Mouse (Mus musculus) midbrain, embryonic 13.5 days (tissue): Measurements from ENCODE around the gene Sumo3. TPM values are rescaled to one million over a fixed set of nuclear protein-coding genes. Genes with fewer than 3 reads are reported as not detected.

Experiments used
- ATAC-seq: fragments of 200-750 bp; cut with Nextera tagmentation; 2 replicates; pipeline ENCODE4 v1.8.0; 2017; ENCODE audit warnings: mild to moderate bottlenecking, moderate TSS enrichment, moderate library complexity
- H3K27ac ChIP-seq: fragments of 300-500 bp; sonication (generic); 2 replicates; pipeline ENCODE4 v1.5.1; 2015; ENCODE audit warnings: inconsistent platforms, mild to moderate bottlenecking, moderate library complexity
- H3K27me3 ChIP-seq: fragments of 300-500 bp; sonication (generic); 2 replicates; pipeline ENCODE4 v1.6.1; 2015; ENCODE audit warnings: mild to moderate bottlenecking, inconsistent platforms
- H3K36me3 ChIP-seq: fragments of 300-500 bp; sonication (generic); 2 replicates; pipeline ENCODE4 v1.6.1; 2015; ENCODE audit warnings: mild to moderate bottlenecking, inconsistent platforms
- H3K4me1 ChIP-seq: fragments of 300-500 bp; sonication (generic); replicated peaks from 2 replicates; pipeline ENCODE4 v1.6.1; 2015; ENCODE audit warnings: inconsistent platforms
- H3K4me2 ChIP-seq: fragments of 300-500 bp; sonication (generic); replicated peaks from 2 replicates; pipeline ENCODE4 v1.6.1; 2015; ENCODE audit warnings: moderate library complexity, mild to moderate bottlenecking, inconsistent platforms
- H3K4me3 ChIP-seq: fragments of 300-500 bp; sonication (generic); replicated peaks from 2 replicates; pipeline ENCODE4 v1.5.1; 2015; ENCODE audit warnings: mild to moderate bottlenecking, inconsistent platforms
- H3K9ac ChIP-seq: fragments of 300-500 bp; sonication (generic); replicated peaks from 2 replicates; pipeline ENCODE4 v1.6.1; 2015; ENCODE audit warnings: mild to moderate bottlenecking, inconsistent platforms
- H3K9me3 ChIP-seq: fragments of 300-500 bp; sonication (generic); 2 replicates; pipeline ENCODE4 v1.6.1; 2016; ENCODE audit warnings: mild to moderate bottlenecking, inconsistent platforms
- WGBS: fragments of 180-500 bp; shearing (Covaris S2); methylation state at CpG from one replicate; pipeline ENCODE4 v1.1.7; 2015; 5-methylcytosine and 5-hydroxymethylcytosine counted together
- microRNA counts: library from miRNA; unstranded; fragments of <30 nt; microRNA quantifications from one replicate; lab custom pipeline; 2016
- microRNA-seq: library from miRNA; unstranded; fragments of <30 nt; microRNA quantifications from one replicate; pipeline ENCODE4, GENCODE M21; 2016
- polyA plus RNA-seq: library from polyadenylated mRNA; unstranded; fragments of >200 nt; fragmentation: Nextera tagmentation; extraction: Ambion mirVana; gene quantifications from 2 replicates; pipeline ENCODE4 v1.2.1, GENCODE M21; 2015

Sumo3 gene
- polyA plus RNA-seq, 1 experiment from 2014 or later: 302 TPM

GRCm38 (mm10) chr10:77666342-77666741 is 60.4 kb downstream of the Sumo3 start:
- Histone ChIP-seq H3K9me3 (no peaks in the 10 kb centered on the region), H3K4me1 (no peaks in the 10 kb centered on the region), H3K9ac (no peak overlapping the region), H3K27ac (no peak overlapping the region), H3K4me3 (no peak overlapping the region), H3K27me3 (no peaks in the 10 kb centered on the region), H3K36me3 (no peaks in the 10 kb centered on the region), H3K4me2 (no peak overlapping the region)
- 88% methylated on average over 8 of the region's 8 CpGs for WGBS
- ATAC-seq: no peak

DNA sequence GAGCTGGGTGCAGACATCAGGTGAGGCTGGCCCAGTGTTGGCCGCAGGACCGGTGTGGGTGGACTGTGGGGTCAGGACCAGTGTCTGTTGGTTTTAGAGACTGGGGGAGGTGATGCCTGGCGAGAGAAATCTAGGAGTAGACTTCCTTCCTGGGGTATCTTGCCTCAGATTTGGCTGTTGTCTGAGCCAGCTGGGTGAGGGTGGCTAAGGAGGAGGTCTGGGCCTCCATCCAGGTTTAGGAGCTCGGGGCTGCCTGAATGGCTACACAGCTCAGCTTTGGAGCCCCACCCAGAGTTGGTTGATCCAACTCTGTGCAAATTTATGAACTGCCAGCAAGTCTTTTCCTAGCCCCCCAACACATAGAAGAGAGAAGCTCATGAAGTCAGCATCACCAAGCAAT is 61.5 kb downstream of the Sumo3 start:
- no peaks in the 10 kb centered on the region for H3K9me3 ChIP-seq
- no peaks in the 10 kb centered on the region for H3K27me3 ChIP-seq
- H3K4me3 ChIP-seq: no peak overlapping the region
- H3K36me3 ChIP-seq: no peaks in the 10 kb centered on the region
- no peak overlapping the region for H3K4me2 ChIP-seq
- 90% methylated on average over 4 of the region's 4 CpGs for WGBS
- H3K4me1 ChIP-seq: no peaks in the 10 kb centered on the region
- no peak overlapping the region for H3K9ac ChIP-seq
- no peak for ATAC-seq
- no peak overlapping the region for H3K27ac ChIP-seq

MicroRNAs encoded within 50 kb of the gene (microRNA counts, 519-probe panel; counts per million panel counts)
- 110 counts per million, percentile 56 among the panel's probes with 10 or more counts for microRNA mmu-miR-1930 (lab: Ali Mortazavi, UCI)

Small RNA genes lying within 50 kb of the gene (microRNA-seq; reads per million reads assigned to microRNA genes)
- gene Mir1930: 17.1 reads per million, percentile 33 among the genes with 10 or more reads in this experiment

Other genes with a start within 250 kb of the Sumo3 start
- 10.0 and 10.9 TPM in 2 replicates for gene Adarb1, start 187.8 kb upstream of the Sumo3 start, polyA plus RNA-seq
- 38.5 and 41.6 TPM in 2 replicates for gene Fam207a, start 90.3 kb upstream of the Sumo3 start, polyA plus RNA-seq
- 0.61 and 0.87 TPM in 2 replicates for gene Itgb2, start 75.8 kb upstream of the Sumo3 start, polyA plus RNA-seq
- gene Pttg1ip, start 24.4 kb upstream of the Sumo3 start, polyA plus RNA-seq: 57.5 and 59.0 TPM in 2 replicates
- gene Gm49325, start 100 bp downstream of the Sumo3 start, polyA plus RNA-seq: 2.5 TPM in 1 of 2 replicates, not detected in the other
- gene Ube2g2, start 16.2 kb downstream of the Sumo3 start, polyA plus RNA-seq: 89.8 and 95.5 TPM in 2 replicates
- gene Tspear, start 80.5 kb downstream of the Sumo3 start, polyA plus RNA-seq: 0.67 and 1.2 TPM in 2 replicates
- not detected in 2 replicates for gene Gm19402, start 84.7 kb downstream of the Sumo3 start, polyA plus RNA-seq
- gene Gm9508, start 91.1 kb downstream of the Sumo3 start, polyA plus RNA-seq: not detected in 2 replicates
- gene Gm10272, start 100.5 kb downstream of the Sumo3 start, polyA plus RNA-seq: not detected in 2 replicates
- gene Gm10024, start 105.4 kb downstream of the Sumo3 start, polyA plus RNA-seq: not detected in 2 replicates
- not detected in 2 replicates for gene Gm10142, start 109.7 kb downstream of the Sumo3 start, polyA plus RNA-seq
- gene Krtap12-1, start 114.5 kb downstream of the Sumo3 start, polyA plus RNA-seq: not detected in 2 replicates
- not detected in 2 replicates for gene Gm10100, start 120.4 kb downstream of the Sumo3 start, polyA plus RNA-seq
- not detected in 2 replicates for gene Gm18596, start 136.5 kb downstream of the Sumo3 start, polyA plus RNA-seq
- gene Gm9736, start 145.3 kb downstream of the Sumo3 start, polyA plus RNA-seq: not detected in 2 replicates
- gene Gm3233, start 153.6 kb downstream of the Sumo3 start, polyA plus RNA-seq: not detected in 2 replicates
- gene Gm3238, start 165.2 kb downstream of the Sumo3 start, polyA plus RNA-seq: not detected in 2 replicates
- gene Gm7138, start 170.8 kb downstream of the Sumo3 start, polyA plus RNA-seq: not detected in 2 replicates
- gene Gm3250, start 176.4 kb downstream of the Sumo3 start, polyA plus RNA-seq: not detected in 2 replicates
- not detected in 2 replicates for gene Gm7137, start 182.1 kb downstream of the Sumo3 start, polyA plus RNA-seq
- not detected in 2 replicates for gene Gm9639, start 189.0 kb downstream of the Sumo3 start, polyA plus RNA-seq
- not detected in 2 replicates for gene Gm19668, start 193.0 kb downstream of the Sumo3 start, polyA plus RNA-seq
- not detected in 2 replicates for gene Gm9507, start 205.7 kb downstream of the Sumo3 start, polyA plus RNA-seq
- gene Gm2696, start 208.6 kb downstream of the Sumo3 start, polyA plus RNA-seq: not detected in 2 replicates
- gene Krtap10-4, start 221.0 kb downstream of the Sumo3 start, polyA plus RNA-seq: not detected in 2 replicates
- gene Krtap10-10, start 229.8 kb downstream of the Sumo3 start, polyA plus RNA-seq: not detected in 2 replicates
- not detected in 2 replicates for gene Gm36176, start 240.7 kb downstream of the Sumo3 start, polyA plus RNA-seq
- gene Gm10318, start 246.8 kb downstream of the Sumo3 start, polyA plus RNA-seq: not detected in 2 replicates